Mouse (Mus musculus): ENCODE results near the gene Trub1.

GRCm38 (mm10) chr19:57455286-57455960 lies 2.7 kb downstream of the Trub1 start:
- TF ChIP-seq CTCF (IDR thresholded peaks at IDR 0.05; ENCODE audit: low read depth) (no peak), EP300 (IDR thresholded peaks at IDR 0.05; ENCODE audit: low read depth) (no peak)
